Mouse (Mus musculus): ENCODE results near the gene Dhrs7c. TPM values are rescaled to one million over a fixed set of nuclear protein-coding genes. Genes with fewer than 3 reads are reported as not detected.

Gene Dhrs7c
- total and polyA plus RNA-seq, 3 experiments, result not detected

DNA sequence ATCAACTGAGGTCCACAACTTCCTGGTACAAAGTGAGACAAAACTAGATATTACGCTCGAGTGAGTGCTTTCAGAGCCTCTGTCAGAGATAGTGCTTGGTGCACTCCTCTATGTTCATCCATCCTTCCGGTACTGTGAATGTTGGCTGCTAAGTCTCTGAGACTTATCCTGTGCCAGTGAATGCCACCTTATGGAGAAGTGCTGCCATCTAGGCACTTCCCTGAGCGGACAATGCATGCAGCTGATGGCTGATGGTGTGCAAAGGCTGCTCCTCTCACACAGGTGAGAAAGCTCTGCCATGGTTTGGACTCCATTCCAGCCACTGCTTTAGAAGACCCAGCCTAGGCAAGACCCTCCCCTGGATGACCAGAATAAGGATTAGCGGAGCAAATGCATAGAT lies 10.1 kb downstream of the Dhrs7c start:
- ATAC-seq (ENCODE audit: extremely low read depth, insufficient number of reproducible peaks, low FRiP score, poor library complexity, severe bottlenecking), result no peak

DNA sequence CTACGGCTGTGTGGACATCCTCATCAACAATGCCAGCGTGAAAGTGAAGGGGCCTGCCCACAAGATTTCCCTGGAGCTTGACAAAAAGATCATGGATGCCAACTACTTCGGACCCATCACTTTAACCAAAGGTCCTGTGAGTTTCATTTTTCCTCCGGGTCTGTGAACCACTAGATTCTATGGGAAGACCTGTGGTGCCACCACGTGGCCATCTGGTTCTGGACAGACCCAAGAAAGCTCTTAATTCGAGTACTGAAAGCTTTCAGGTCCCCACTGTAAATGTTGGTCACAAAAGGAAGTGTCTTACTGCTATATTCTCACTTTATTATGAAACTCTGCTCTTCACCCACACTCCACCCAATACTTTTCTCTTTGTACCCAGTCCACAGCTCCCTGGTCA lies 13.5 kb downstream of the Dhrs7c start:
- peaks cover 46% of the 10 kb centered on the region for H3K9me3 ChIP-seq (replicated peaks)
- no peaks in the 10 kb centered on the region for H3K4me1 ChIP-seq (ENCODE audit: insufficient read depth, low read depth, low read length)
- no peak for TF ChIP-seq GATA1 (IDR thresholded peaks at IDR 0.05; ENCODE audit: borderline replicate concordance, low read length)
- no peaks in the 10 kb centered on the region for H3K36me3 ChIP-seq (replicated peaks)
- no peaks in the 10 kb centered on the region for H3K27me3 ChIP-seq (ENCODE audit: insufficient read depth, low read length)
- no peak for ATAC-seq (ENCODE audit: extremely low read depth, insufficient number of reproducible peaks, low FRiP score, poor library complexity, severe bottlenecking)
- no peak for DNase-seq (ENCODE audit: low spot score)
- no peak overlapping the region for H3K4me3 ChIP-seq (ENCODE audit: low read depth, low read length)

More for the DNA sequence above, 10.1 kb downstream of the Dhrs7c start:
- no peak for TF ChIP-seq CTCF (IDR thresholded peaks at IDR 0.05; ENCODE audit: low read depth, low read length)
- no peak for TF ChIP-seq GATA1 (IDR thresholded peaks at IDR 0.05; ENCODE audit: borderline replicate concordance, low read length)
- TF ChIP-seq POLR2AphosphoS5 (IDR thresholded peaks at IDR 0.05; ENCODE audit: insufficient replicate concordance, low read depth, low read length), result no peak
- TF ChIP-seq TAL1 (conservative IDR thresholded peaks at IDR 0.05; ENCODE audit: low read depth, low read length), result no peak
- Histone ChIP-seq H3K4me1 (ENCODE audit: insufficient read depth, low read depth, low read length) (no peaks in the 10 kb centered on the region), H3K9me3 (replicated peaks) (peaks cover 38% of the 10 kb centered on the region), H3K27me3 (ENCODE audit: insufficient read depth, low read length) (no peaks in the 10 kb centered on the region), H3K36me3 (replicated peaks) (no peaks in the 10 kb centered on the region), H3K4me3 (ENCODE audit: low read depth, low read length) (no peak overlapping the region)
- DNase-seq (ENCODE audit: low spot score), result no peak

GRCm38 (mm10) chr11:67819604-67820003 lies 21.6 kb downstream of the Dhrs7c start:
- H3K9me3 ChIP-seq (replicated peaks), result peaks cover 47% of the 10 kb centered on the region
- H3K27me3 ChIP-seq (ENCODE audit: insufficient read depth, low read length), result no peaks in the 10 kb centered on the region
- TF ChIP-seq GATA2 (IDR thresholded peaks at IDR 0.05; ENCODE audit: borderline replicate concordance, low read depth, low read length) (no peak), TAL1 (conservative IDR thresholded peaks at IDR 0.05; ENCODE audit: low read depth, low read length) (no peak), CTCF (IDR thresholded peaks at IDR 0.05; ENCODE audit: low read depth, low read length) (no peak), POLR2AphosphoS5 (IDR thresholded peaks at IDR 0.05; ENCODE audit: insufficient replicate concordance, low read depth, low read length) (no peak), GATA1 (IDR thresholded peaks at IDR 0.05; ENCODE audit: borderline replicate concordance, low read length) (no peak)
- H3K4me1 ChIP-seq (ENCODE audit: insufficient read depth, low read depth, low read length), result no peaks in the 10 kb centered on the region
- H3K36me3 ChIP-seq (replicated peaks), result no peaks in the 10 kb centered on the region
- DNase-seq (ENCODE audit: low spot score) (no peak), ATAC-seq (ENCODE audit: extremely low read depth, insufficient number of reproducible peaks, low FRiP score, poor library complexity, severe bottlenecking) (no peak)
- no peak overlapping the region for H3K4me3 ChIP-seq (ENCODE audit: low read depth, low read length)

DNA sequence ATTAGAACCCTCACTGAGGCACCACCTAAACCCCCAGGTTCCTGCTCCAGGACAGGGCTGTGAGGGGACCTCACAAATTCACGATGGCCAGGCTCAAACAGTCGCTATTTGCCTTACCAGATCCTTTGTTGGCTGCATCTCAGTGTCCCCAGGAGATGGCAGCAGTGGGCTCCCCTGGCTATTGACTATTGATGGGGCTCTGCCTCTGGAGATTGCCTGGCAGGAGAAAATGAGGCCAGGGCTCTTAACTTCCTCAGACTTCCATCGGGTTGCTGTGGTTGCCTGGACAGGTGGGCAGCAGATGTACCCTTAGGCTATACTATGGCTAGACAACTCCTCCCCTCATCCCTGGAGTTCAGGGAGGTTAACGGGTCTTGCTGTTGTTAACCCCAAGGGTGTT lies 22.2 kb downstream of the Dhrs7c start:
- TF ChIP-seq POLR2AphosphoS5 (IDR thresholded peaks at IDR 0.05; ENCODE audit: insufficient replicate concordance, low read depth, low read length) (no peak), GATA1 (IDR thresholded peaks at IDR 0.05; ENCODE audit: borderline replicate concordance, low read length) (no peak), GATA2 (IDR thresholded peaks at IDR 0.05; ENCODE audit: borderline replicate concordance, low read depth, low read length) (no peak), TAL1 (conservative IDR thresholded peaks at IDR 0.05; ENCODE audit: low read depth, low read length) (no peak), CTCF (IDR thresholded peaks at IDR 0.05; ENCODE audit: low read depth, low read length) (no peak)
- Histone ChIP-seq H3K27me3 (ENCODE audit: insufficient read depth, low read length) (no peaks in the 10 kb centered on the region), H3K36me3 (replicated peaks) (no peaks in the 10 kb centered on the region), H3K4me1 (ENCODE audit: insufficient read depth, low read depth, low read length) (no peaks in the 10 kb centered on the region), H3K4me3 (ENCODE audit: low read depth, low read length) (no peak overlapping the region), H3K9me3 (replicated peaks) (peaks cover 45% of the 10 kb centered on the region)
- ATAC-seq (ENCODE audit: extremely low read depth, insufficient number of reproducible peaks, low FRiP score, poor library complexity, severe bottlenecking) (no peak), DNase-seq (ENCODE audit: low spot score) (no peak)

- H3K4me1 ChIP-seq (ENCODE audit: insufficient read depth, low read depth, low read length), result no peaks in the 10 kb centered on the region
- no peaks in the 10 kb centered on the region for H3K36me3 ChIP-seq (replicated peaks)
- peaks cover 39% of the 10 kb centered on the region for H3K9me3 ChIP-seq (replicated peaks)
- H3K4me3 ChIP-seq (ENCODE audit: low read depth, low read length), result no peak overlapping the region
- H3K27me3 ChIP-seq (ENCODE audit: insufficient read depth, low read length), result no peaks in the 10 kb centered on the region
- no peak for TF ChIP-seq TAL1 (conservative IDR thresholded peaks at IDR 0.05; ENCODE audit: low read depth, low read length)
- TF ChIP-seq CTCF (IDR thresholded peaks at IDR 0.05; ENCODE audit: low read depth, low read length), result no peak
- TF ChIP-seq POLR2AphosphoS5 (IDR thresholded peaks at IDR 0.05; ENCODE audit: insufficient replicate concordance, low read depth, low read length), result no peak
- no peak for TF ChIP-seq GATA2 (IDR thresholded peaks at IDR 0.05; ENCODE audit: borderline replicate concordance, low read depth, low read length)
- no peak for TF ChIP-seq GATA1 (IDR thresholded peaks at IDR 0.05; ENCODE audit: borderline replicate concordance, low read length)
- DNase-seq (ENCODE audit: low spot score) (no peak), ATAC-seq (ENCODE audit: extremely low read depth, insufficient number of reproducible peaks, low FRiP score, poor library complexity, severe bottlenecking) (no peak)
Observed at GRCm38 (mm10) chr11:67821560-67821959, 23.6 kb downstream of the Dhrs7c start.

- no peak for TF ChIP-seq GATA1 (IDR thresholded peaks at IDR 0.05; ENCODE audit: borderline replicate concordance, low read length)
- TF ChIP-seq TAL1 (conservative IDR thresholded peaks at IDR 0.05; ENCODE audit: low read depth, low read length), result no peak
- no peak for TF ChIP-seq CTCF (IDR thresholded peaks at IDR 0.05; ENCODE audit: low read depth, low read length)
- TF ChIP-seq POLR2AphosphoS5 (IDR thresholded peaks at IDR 0.05; ENCODE audit: insufficient replicate concordance, low read depth, low read length), result no peak
- no peak for TF ChIP-seq GATA2 (IDR thresholded peaks at IDR 0.05; ENCODE audit: borderline replicate concordance, low read depth, low read length)
- no peak for DNase-seq (ENCODE audit: low spot score)
Observed at GRCm38 (mm10) chr11:67828360-67829059, 30.5 kb downstream of the Dhrs7c start.

More at GRCm38 (mm10) chr11:67828360-67829059, 30.5 kb downstream of the Dhrs7c start:
- ATAC-seq (ENCODE audit: extremely low read depth, insufficient number of reproducible peaks, low FRiP score, poor library complexity, severe bottlenecking), result no peak
- no peaks in the 10 kb centered on the region for H3K36me3 ChIP-seq (replicated peaks)
- peaks cover 43% of the 10 kb centered on the region for H3K9me3 ChIP-seq (replicated peaks)
- H3K4me3 ChIP-seq (ENCODE audit: low read depth, low read length), result no peak overlapping the region
- H3K27me3 ChIP-seq (ENCODE audit: insufficient read depth, low read length), result no peaks in the 10 kb centered on the region
- H3K4me1 ChIP-seq (ENCODE audit: insufficient read depth, low read depth, low read length), result no peaks in the 10 kb centered on the region
